Mouse (Mus musculus): ENCODE results near the gene Zmynd19.

GRCm38 (mm10) chr2:24926345-24926964, 23.1 kb upstream of the Zmynd19 start:
- TF ChIP-seq CTCF (conservative IDR thresholded peaks at IDR 0.05; ENCODE audit: insufficient read depth, insufficient read length, low read depth, low read length) = no peak
- no peak for TF ChIP-seq POLR2A (IDR thresholded peaks at IDR 0.05; ENCODE audit: low read depth, low read length)
